Mouse (Mus musculus): Measurements from ENCODE around the gene Lypd5.
A peak's percentile ranks its signal among the peaks of the same experiment; 100 is the strongest.
"Not testable (repeated sequence)": the region's sequence is repeated elsewhere in the genome, so short reads cannot be mapped to it uniquely, and the experiment has no call there.

Lypd5 gene

GRCm38 (mm10) chr7:24384070-24384469 lies 35.1 kb downstream of the Lypd5 start:
- DNase-seq (ENCODE audit: low read depth), result no peak

DNA sequence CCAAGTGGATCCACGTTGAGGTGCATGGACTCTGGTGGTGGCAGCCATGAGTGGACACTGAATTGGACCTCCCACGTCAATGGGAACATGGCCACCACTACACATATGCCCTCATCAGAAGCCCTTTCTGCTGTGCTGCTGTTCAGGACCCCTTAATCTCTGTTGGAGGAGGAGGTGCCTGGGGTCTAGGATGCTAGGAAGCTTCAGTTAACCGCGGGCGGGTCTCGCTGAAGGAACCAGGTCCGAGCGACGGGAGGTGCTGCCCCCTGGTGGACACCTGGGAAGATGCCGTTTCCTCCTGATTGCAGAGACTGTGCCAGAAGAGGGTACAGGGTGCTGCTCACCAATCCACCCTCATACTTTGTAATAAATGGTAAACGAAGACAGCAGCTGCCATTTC lies 35.8 kb downstream of the Lypd5 start:
- DNase-seq (ENCODE audit: low read depth), result no peak

DNA sequence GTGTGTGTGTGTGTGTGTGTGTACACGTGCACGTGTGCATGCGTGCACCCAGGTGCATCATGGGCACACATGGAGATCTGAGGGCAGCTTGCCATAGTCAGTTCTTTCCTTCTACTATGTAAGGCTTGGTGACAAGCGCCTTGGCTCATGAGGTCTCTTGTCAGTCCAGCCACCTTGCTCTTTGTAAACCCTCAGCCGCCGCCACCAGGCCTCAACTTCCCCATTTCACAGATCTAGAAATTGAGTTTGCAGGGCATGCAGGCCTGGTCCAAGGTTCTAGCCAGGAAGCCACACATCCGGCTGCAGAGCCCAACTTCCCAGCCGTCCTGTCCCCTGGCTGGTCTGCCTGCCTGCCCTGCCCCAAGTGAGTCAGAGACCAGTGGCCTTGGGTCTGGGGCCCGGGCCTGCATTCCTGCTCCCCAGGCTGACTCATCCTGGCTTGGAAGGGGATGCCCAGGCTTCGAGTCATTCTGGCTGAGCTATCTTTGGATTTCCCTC lies 38.1 kb downstream of the Lypd5 start:
- DNase-seq (ENCODE audit: low read depth), result peak; percentile 84

- DNase-seq (ENCODE audit: low read depth), result no peak
Observed at GRCm38 (mm10) chr7:24389516-24390187, 40.7 kb downstream of the Lypd5 start.

- DNase-seq (ENCODE audit: low read depth), result no peak
Observed at GRCm38 (mm10) chr7:24390512-24390911, 41.5 kb downstream of the Lypd5 start.

DNA sequence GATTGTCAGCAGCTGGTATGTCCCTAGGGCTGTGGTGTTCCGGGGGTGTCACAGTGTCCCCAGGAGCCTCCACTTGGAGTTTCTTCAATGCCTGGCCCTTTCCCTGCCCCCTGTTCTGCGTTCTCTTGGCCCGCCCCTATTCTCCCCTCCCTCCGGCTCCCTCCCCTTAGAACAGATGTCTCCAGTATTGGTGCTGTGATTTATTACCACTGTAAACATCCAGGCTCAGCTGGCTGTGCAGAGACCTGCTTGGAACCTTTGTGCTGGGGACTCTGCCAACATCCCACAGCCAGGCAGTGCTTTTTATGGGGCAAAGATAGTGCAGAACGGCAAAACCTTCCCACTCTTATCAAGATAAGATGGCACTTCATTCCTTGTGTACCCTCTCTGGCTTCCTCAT lies 42.1 kb downstream of the Lypd5 start:
- DNase-seq (ENCODE audit: low read depth), result no peak

GRCm38 (mm10) chr7:24391687-24392086 lies 42.7 kb downstream of the Lypd5 start:
- no peak for DNase-seq (ENCODE audit: low read depth)

- DNase-seq (ENCODE audit: low read depth), result no peak
Observed at GRCm38 (mm10) chr7:24394054-24394453, 45.1 kb downstream of the Lypd5 start.

- no peak for DNase-seq (ENCODE audit: low read depth)
Observed at GRCm38 (mm10) chr7:24394475-24395161, 45.6 kb downstream of the Lypd5 start.

DNA sequence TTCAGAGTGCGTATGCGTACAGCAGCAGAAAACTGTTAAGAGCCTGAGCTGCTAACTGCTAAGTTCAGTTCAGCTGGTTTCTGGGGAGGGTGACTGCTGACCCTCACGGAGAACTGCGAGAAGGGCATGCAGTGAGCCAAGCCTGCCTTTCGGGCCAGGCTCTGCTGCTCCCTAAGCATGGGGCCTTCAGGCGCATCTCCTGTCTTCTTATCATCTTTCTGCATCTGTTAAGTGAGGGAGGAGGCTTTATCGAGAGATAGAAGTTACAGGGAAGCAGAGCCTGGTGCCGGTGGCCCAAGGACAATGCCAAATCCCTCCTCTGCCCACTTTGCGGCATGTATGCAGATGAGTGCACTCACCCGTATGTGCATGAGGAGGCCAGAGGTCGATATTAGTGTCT lies 47.8 kb downstream of the Lypd5 start:
- DNase-seq (ENCODE audit: low read depth), result no peak

- no peak for DNase-seq (ENCODE audit: low read depth)
Observed at GRCm38 (mm10) chr7:24398364-24398913, 49.4 kb downstream of the Lypd5 start.

GRCm38 (mm10) chr7:24399256-24400081 lies 50.5 kb downstream of the Lypd5 start, which contains the start of gene Smg9:
Gene Smg9, plus strand, starts transcription at chr7:24399619.
- DNase-seq (ENCODE audit: low read depth), result peak; percentile 99

DNA sequence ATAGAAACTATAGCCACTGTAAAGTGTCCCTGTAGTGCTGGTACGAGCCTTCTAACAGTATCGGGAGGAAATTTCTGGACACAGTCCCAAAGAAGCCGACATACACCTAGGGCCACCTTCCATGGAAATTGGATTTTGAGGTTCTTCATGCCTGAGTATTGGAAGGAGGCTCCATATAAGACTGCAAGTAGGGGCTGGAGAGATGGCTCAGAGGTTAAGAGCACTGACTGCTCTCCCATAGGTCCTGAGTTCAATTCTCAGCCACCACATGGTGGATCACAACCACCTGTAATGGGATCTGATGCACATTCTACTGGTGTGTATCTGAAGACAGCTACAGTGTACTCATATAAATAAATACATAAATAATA lies 51.1 kb downstream of the Lypd5 start:
- no peak for DNase-seq (ENCODE audit: low read depth)

DNA sequence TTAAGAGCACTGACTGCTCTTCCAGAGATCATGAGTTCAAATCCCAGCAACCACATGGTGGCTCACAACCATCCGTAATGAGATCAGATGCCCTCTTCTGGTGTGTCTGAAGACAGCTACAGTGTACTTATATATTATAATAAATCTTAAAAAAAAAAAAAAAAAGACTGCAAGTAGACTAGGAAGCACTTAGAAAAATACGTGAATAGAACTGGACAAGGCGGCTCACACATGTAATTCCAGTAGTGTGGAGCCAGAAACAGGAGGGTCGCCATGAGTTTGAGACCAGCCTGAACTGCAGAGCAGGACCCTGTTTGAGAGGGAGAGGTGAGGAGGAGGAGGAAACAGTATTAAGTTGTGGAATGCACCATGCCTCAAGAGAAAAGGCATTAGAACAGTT lies 51.5 kb downstream of the Lypd5 start:
- not testable (repeated sequence) for DNase-seq (ENCODE audit: low read depth)

GRCm38 (mm10) chr7:24402851-24403250 lies 53.9 kb downstream of the Lypd5 start:
- DNase-seq (ENCODE audit: low read depth), result no peak
